Mouse (Mus musculus) MEL (cell line): ENCODE measurements around the gene Xrcc6.

Experiments
- CTCF ChIP-seq, 3 experiments: IDR thresholded peaks in 2 of 3; conservative IDR thresholded peaks in 1 of 3; 2 replicates each; pipeline ENCODE4 v1.5.1; 2011 to 2012; ENCODE audit warnings: low read length in 3 of 3, low read depth in 2 of 3, mild to moderate bottlenecking in 2 of 3, improper control_type of control experiment in 1 of 3, inconsistent platforms in 1 of 3, mixed read lengths in 1 of 3, moderate library complexity in 1 of 3; ENCODE audit not compliant: control insufficient read depth in 1 of 3, insufficient read depth in 1 of 3, poor library complexity in 1 of 3, severe bottlenecking in 1 of 3
- E2F4 ChIP-seq: IDR thresholded peaks from 2 replicates; pipeline ENCODE4 v1.6.1; 2011; ENCODE audit warnings: low read depth, low read length, improper control_type of control experiment, borderline replicate concordance
- EP300 ChIP-seq, 2 experiments: IDR thresholded peaks; 2 replicates each; pipeline ENCODE4 v1.6.1; 2011; ENCODE audit warnings: improper control_type of control experiment in 2 of 2, low read length in 2 of 2, low read depth in 1 of 2, mild to moderate bottlenecking in 1 of 2
- HCFC1 ChIP-seq: IDR thresholded peaks from 2 replicates; pipeline ENCODE4 v1.6.1; 2012; ENCODE audit warnings: low read depth, mild to moderate bottlenecking, inconsistent platforms, low read length, improper control_type of control experiment, moderate library complexity
- JUND ChIP-seq: IDR thresholded peaks from 2 replicates; pipeline ENCODE4 v1.6.1; 2011; ENCODE audit warnings: low read depth, mild to moderate bottlenecking, improper control_type of control experiment, low read length
- MYC ChIP-seq: IDR thresholded peaks from 2 replicates; pipeline ENCODE4 v1.6.1; 2011; ENCODE audit warnings: low read depth, mild to moderate bottlenecking, low read length, improper control_type of control experiment, moderate library complexity
- POLR2A ChIP-seq, 2 experiments: IDR thresholded peaks; 2 replicates each; pipeline ENCODE4 v1.6.1; 2011 to 2012; ENCODE audit warnings: low read length in 2 of 2, mild to moderate bottlenecking in 2 of 2, control low read depth in 1 of 2, improper control_type of control experiment in 1 of 2, low read depth in 1 of 2, moderate library complexity in 1 of 2; ENCODE audit not compliant: control insufficient read depth in 1 of 2, insufficient read depth in 1 of 2, poor library complexity in 1 of 2
- RCOR1 ChIP-seq: IDR thresholded peaks from 2 replicates; pipeline ENCODE4 v1.6.1; 2012; ENCODE audit warnings: low read depth, mild to moderate bottlenecking, inconsistent platforms, low read length, improper control_type of control experiment
- TAL1 ChIP-seq: IDR thresholded peaks from 2 replicates; pipeline ENCODE4 v1.6.1; 2012; ENCODE audit warnings: mild to moderate bottlenecking, inconsistent platforms, low read length, moderate library complexity, mixed read lengths
- ZC3H11A ChIP-seq: IDR thresholded peaks from 2 replicates; pipeline ENCODE4 v1.6.1; 2012; ENCODE audit warnings: low read depth, mild to moderate bottlenecking, inconsistent platforms, low read length, improper control_type of control experiment

DNA sequence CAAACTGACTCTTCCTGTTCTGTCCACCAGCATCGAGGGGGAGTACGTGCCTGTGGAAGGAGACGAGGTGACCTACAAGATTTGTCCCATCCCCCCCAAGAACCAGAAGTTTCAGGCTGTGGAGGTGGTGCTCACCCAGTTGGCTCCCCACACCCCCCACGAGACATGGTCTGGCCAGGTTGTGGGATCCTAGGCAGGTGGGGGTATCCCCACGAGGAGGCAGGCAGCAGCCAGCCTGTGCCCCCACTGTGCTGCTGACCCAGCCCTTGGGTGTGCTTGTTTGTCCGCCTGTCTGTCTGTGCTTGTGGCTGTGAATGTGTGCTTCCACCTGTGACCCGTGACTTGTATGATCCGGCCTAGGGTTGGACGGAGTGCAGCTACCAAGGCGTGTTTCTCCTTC is 38.6 kb upstream of the Xrcc6 start:
- TF ChIP-seq MYC: no peak
- TF ChIP-seq CTCF (IDR thresholded peaks at IDR 0.05 in 2 of 3, conservative IDR thresholded peaks at IDR 0.05 in 1 of 3; ENCODE audit: control insufficient read depth in 1 of 3, insufficient read depth in 1 of 3, low read depth in 2 of 3, low read length in 3 of 3, poor library complexity in 1 of 3, severe bottlenecking in 1 of 3): no peak
- TF ChIP-seq HCFC1: no peak
- no peak for TF ChIP-seq TAL1
- no peak for TF ChIP-seq E2F4
- TF ChIP-seq JUND: no peak
- TF ChIP-seq POLR2A (IDR thresholded peaks at IDR 0.05; ENCODE audit: control insufficient read depth in 1 of 2, insufficient read depth in 1 of 2, low read depth in 1 of 2, low read length in 2 of 2, poor library complexity in 1 of 2): no peak
- TF ChIP-seq EP300 (IDR thresholded peaks at IDR 0.05; ENCODE audit: low read depth in 1 of 2, low read length in 2 of 2): no peak
- TF ChIP-seq RCOR1: no peak
- no peak for TF ChIP-seq ZC3H11A
